Mouse (Mus musculus) gastrocnemius, adult 2 months (tissue): Measurements from ENCODE around the gene Reck. TPM values are rescaled to one million over a fixed set of nuclear protein-coding genes. Genes with fewer than 3 reads are reported as not detected.
A peak's percentile ranks its signal among the peaks of the same experiment; 100 is the strongest.

ENCODE experiments used
- DNase-seq: peaks from one replicate; pipeline ENCODE4 v3.0.0; 2022
- H3K27ac ChIP-seq: fragments of 200-600 bp; 2 replicates; pipeline ENCODE4 v1.8.1; 2022; ENCODE audit warnings: mild to moderate bottlenecking
- H3K4me3 ChIP-seq: fragments of 200-600 bp; 2 replicates; pipeline ENCODE4 v1.8.1; 2022; ENCODE audit warnings: mild to moderate bottlenecking, moderate library complexity
- CTCF ChIP-seq: fragments of 200-600 bp; IDR thresholded peaks from 2 replicates; pipeline ENCODE4 v1.8.1; 2022; ENCODE audit warnings: antibody characterized with exemption, mild to moderate bottlenecking, moderate library complexity
- intact Hi-C: fragments of 180-260 bp; cut with DNase I; formaldehyde crosslinking; loops from one replicate; pipeline ENCODE4 v1.15.1; 2025
- total RNA-seq, 2 experiments: library from RNA; stranded (reverse); gene quantifications; 2 replicates each; pipeline ENCODE4 v1.2.3; 2021

Gene Reck
- total RNA-seq, 2 experiments from 2014 or later = 1.6 to 3.6 TPM

- intact Hi-C loops = loop anchor here (1.0 to 5.0 kb wide), 3 partner anchors 32 to 107 kb away; partner anchors contain the start of gene Glipr2
- H3K4me3 ChIP-seq = no peak overlapping the region
These were observed 50.4 kb downstream of the Reck start for GRCm38 (mm10) chr4:43925779-43926178.

DNA sequence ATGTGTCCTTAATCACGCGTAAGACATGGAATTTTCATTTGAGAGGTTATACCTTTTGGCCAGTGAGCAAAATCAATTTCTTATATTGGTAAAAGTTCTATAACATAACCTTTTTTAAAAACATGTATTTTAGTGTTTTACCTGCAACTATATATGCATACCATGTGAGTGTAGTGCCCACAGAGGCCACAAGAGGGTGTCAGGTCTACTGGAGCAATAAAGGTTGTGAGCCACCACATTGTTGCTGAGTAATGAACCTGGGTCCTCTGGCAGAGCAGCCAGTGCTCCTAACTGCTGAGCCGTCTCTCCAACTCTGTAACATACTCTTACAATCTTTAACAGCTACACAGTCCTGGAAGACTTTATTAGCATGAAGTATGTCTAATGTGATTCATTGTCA is 52.5 kb downstream of the Reck start:
- peak; percentile 42; the same call in 1 of the 2 replicates for TF ChIP-seq CTCF
- no peak for DNase-seq
- Histone ChIP-seq H3K27ac (no peak overlapping the region), H3K4me3 (no peak overlapping the region)
- intact Hi-C loops = loop anchor here (5.0 kb wide), 1 partner anchor 104 kb away; no protein-coding TSS in a partner anchor

More at GRCm38 (mm10) chr4:43925779-43926178, 50.4 kb downstream of the Reck start:
- peak overlapping the region; percentile 78 for H3K27ac ChIP-seq
- TF ChIP-seq CTCF = peak; percentile 97
- DNase-seq = peak; percentile 93

DNA sequence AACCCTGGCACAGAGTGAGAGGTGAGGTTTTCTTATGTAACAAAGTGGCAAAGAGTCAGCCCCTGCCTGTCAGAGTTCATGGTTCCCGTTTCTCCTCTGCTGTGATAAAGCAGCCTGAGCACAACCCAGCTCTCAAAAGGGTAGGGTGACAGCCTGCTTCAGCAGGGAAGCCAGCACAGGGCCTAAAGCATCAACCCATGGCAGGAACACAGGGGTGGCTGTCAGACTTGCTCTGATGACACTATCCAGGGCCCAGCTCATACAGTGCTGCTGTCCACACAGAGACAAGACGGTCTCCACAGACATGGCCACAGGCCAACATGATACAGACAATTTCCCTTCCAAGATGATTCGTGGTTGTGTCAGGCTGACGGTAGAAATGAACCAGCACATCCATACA is 56.5 kb downstream of the Reck start:
- no peak for DNase-seq
- TF ChIP-seq CTCF = no peak
- Histone ChIP-seq H3K4me3 (no peak overlapping the region), H3K27ac (no peak overlapping the region)
- intact Hi-C loops = no loop called here

- no peak overlapping the region for H3K4me3 ChIP-seq
These were observed 60.9 kb downstream of the Reck start for GRCm38 (mm10) chr4:43936186-43936585.

GRCm38 (mm10) chr4:43936749-43937674 is 61.7 kb downstream of the Reck start:
- DNase-seq = peak; percentile 70
- H3K27ac ChIP-seq = peak overlapping the region; percentile 79
- intact Hi-C loops = no loop called here
- H3K4me3 ChIP-seq = no peak overlapping the region; the same call in 1 of the 2 replicates
- TF ChIP-seq CTCF = no peak

More at GRCm38 (mm10) chr4:43936186-43936585, 60.9 kb downstream of the Reck start:
- no peak for DNase-seq
- intact Hi-C loops = no loop called here
- TF ChIP-seq CTCF = no peak
- no peak overlapping the region for H3K27ac ChIP-seq

- Histone ChIP-seq H3K4me3 (no peak overlapping the region), H3K27ac (no peak overlapping the region)
- DNase-seq = no peak
- intact Hi-C loops = no loop called here
- TF ChIP-seq CTCF = no peak
These were observed 66.0 kb downstream of the Reck start for GRCm38 (mm10) chr4:43941315-43941714.

GRCm38 (mm10) chr4:43942421-43942820 is 67.1 kb downstream of the Reck start:
- no peak for DNase-seq
- TF ChIP-seq CTCF = no peak
- intact Hi-C loops = no loop called here
- Histone ChIP-seq H3K4me3 (no peak overlapping the region), H3K27ac (no peak overlapping the region)

DNA sequence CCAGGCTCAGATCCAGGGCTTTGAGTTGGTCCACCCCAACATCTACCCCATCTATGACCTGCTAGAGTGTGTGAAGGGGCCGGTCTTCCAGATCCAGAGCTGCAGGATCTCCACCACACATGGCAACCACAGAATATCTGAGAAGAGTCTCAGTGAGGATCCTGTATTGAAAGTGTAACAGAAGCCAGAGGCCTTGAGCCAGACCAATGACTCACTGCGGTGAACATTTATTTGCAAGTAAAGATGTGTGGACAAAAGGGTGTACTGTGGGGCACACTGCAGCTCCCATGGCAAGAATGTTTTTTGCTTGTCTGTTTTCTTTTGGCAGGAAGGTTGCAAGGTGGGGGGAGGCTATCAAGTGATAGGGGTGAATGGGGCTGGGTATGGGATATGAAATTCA is 72.2 kb downstream of the Reck start:
- Histone ChIP-seq H3K27ac (no peak overlapping the region), H3K4me3 (no peak overlapping the region)
- no peak for DNase-seq
- intact Hi-C loops = no loop called here
- no peak for TF ChIP-seq CTCF

DNA sequence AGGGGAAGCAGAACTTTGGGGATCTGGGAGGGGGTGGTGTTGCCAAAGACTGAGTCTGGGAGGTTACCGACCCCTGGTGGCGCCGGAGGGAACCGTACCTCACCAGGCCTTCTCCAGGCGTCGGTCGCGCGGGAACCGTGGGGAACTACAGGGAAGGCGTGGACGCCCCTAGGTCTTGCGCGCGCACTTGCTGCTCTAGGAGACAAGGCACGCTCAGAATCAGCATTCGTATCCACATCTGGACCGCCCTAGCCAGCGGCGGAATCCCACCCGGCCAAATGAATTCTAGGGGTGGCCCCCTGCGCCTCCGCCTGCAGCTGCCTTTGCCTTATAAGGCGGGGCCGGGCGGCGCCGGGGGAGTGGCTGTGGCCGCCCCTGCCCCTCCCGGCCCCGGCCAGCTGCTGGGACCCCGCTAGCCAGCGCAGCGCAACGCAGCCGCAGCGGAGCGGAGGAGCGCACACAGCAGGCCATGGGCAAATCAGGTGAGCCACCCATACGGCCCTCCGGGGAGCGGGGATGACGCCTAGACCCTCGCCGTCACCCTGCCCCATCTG is 82.0 kb downstream of the Reck start, which contains the start of gene Glipr2:
Gene Glipr2, plus strand, starts transcription at position 110 of the 554 bp plus-strand sequence.
- peak within 1 kb of the TSS; percentile 81 for H3K27ac ChIP-seq
- intact Hi-C loops = loop anchor here (1.0 kb wide), 1 partner anchor 32 kb away; no protein-coding TSS in a partner anchor
- H3K4me3 ChIP-seq = peak within 1 kb of the TSS; percentile 87
- DNase-seq = peak; percentile 91
- peak; percentile 86 for TF ChIP-seq CTCF

DNA sequence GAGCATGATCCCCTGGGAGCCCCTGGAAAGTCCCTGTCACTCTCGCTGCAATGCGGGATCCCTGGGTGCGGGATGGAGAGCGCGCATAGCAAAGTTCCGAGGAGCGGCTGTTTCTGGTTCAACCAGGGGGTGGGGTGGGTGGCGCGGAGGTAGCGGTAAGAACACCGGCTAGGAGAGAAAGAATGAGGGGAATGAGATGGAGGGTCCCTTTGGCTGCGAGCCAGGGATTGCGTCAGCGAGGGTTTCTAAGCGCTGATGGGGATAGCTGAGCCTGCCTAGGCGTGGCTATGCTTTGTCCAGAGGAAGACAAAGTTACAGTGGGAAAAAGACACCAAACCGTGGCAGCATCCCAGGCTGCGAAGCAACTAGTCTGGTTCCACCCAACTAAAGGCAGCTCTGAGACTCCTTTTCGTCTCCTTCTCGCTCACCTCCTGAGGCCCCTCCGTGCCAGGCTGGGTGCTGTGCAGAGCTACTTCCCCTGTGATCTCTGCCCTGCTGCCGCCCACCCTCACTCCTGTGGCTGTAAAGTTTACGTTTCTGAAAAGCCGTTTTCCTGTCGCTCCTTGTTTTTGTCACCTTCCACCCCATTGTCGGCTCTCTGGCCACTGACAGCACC is 82.6 kb downstream of the Reck start:
- peak; percentile 78 for DNase-seq
- TF ChIP-seq CTCF = no peak
- Histone ChIP-seq H3K4me3 (peak overlapping the region; percentile 87), H3K27ac (peak overlapping the region; percentile 81)
- intact Hi-C loops = loop anchor here (1.0 kb wide), 1 partner anchor 33 kb away; no protein-coding TSS in a partner anchor

DNA sequence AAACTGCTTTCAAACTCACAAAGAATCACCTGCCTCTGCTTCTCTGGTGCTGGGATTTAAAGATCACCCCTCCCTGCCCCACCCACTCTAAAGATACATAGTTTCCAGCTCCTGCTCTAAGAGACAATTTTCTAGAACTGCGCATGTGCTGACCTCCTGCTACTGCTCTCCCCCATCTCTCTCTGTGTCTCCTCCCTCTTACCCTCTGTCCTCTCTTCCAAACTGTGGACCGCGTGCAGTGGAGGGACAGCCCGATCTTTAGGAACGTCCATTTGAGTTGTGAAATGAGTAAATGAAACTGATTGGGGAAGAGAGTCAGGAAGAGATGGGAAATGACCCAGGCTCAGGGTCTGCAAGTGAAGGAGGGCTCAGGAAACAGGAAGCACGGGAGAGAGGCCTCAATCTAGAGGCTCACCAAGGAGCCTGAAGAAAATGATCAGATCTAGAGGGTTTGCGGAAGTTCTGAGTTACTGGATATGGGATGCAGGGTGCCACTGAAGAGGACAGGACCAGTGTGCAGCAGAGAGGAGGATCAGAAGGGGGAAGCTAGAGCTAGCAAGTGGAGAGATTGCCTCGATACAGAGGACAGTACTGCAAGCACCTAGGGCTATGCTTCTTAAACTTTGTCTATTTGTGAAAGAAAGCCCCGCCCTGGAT is 84.3 kb downstream of the Reck start:
- TF ChIP-seq CTCF = no peak
- peak overlapping the region; percentile 87 for H3K4me3 ChIP-seq
- DNase-seq = no peak
- peak overlapping the region; percentile 0 for H3K27ac ChIP-seq
- intact Hi-C loops = no loop called here

- no peak for TF ChIP-seq CTCF
- Histone ChIP-seq H3K27ac (peak overlapping the region; percentile 0), H3K4me3 (peak overlapping the region; percentile 87; the same call in 1 of the 2 replicates)
- DNase-seq = no peak
- intact Hi-C loops = no loop called here
These were observed 84.9 kb downstream of the Reck start for GRCm38 (mm10) chr4:43960207-43960606.
